Mouse (Mus musculus) hindbrain, postnatal 0 days (tissue): ENCODE data around the gene Wfdc5. TPM values are rescaled to one million over a fixed set of nuclear protein-coding genes. Genes with fewer than 3 reads are reported as not detected.

Experiments
- ATAC-seq: fragments of 200-750 bp; cut with Nextera tagmentation; 2 replicates; pipeline ENCODE4 v1.8.0; 2017; ENCODE audit warnings: mild to moderate bottlenecking, moderate TSS enrichment, moderate library complexity
- DNase-seq: peaks from one replicate; pipeline ENCODE4 v3.0.0-alpha.2; 2015; ENCODE audit warnings: low spot score
- H3K27ac ChIP-seq: fragments of 300-500 bp; sonication (generic); 2 replicates; pipeline ENCODE4 v1.5.1; 2014; ENCODE audit warnings: mild to moderate bottlenecking
- H3K27me3 ChIP-seq: fragments of 300-500 bp; sonication (generic); 2 replicates; pipeline ENCODE4 v1.6.1; 2014; ENCODE audit warnings: low read length, mixed read lengths; ENCODE audit not compliant: insufficient read depth
- H3K36me3 ChIP-seq: fragments of 300-500 bp; sonication (generic); 2 replicates; pipeline ENCODE4 v1.6.1; 2014; ENCODE audit warnings: low read length, mixed read lengths; ENCODE audit not compliant: insufficient read depth
- H3K4me1 ChIP-seq: fragments of 300-500 bp; sonication (generic); 2 replicates; pipeline ENCODE4 v1.6.1; 2014; ENCODE audit warnings: antibody characterized with exemption, low read length, mixed read lengths; ENCODE audit not compliant: insufficient read depth
- H3K4me2 ChIP-seq: fragments of 300-500 bp; sonication (generic); 2 replicates; pipeline ENCODE4 v1.6.1; 2014; ENCODE audit warnings: low read depth, mild to moderate bottlenecking, low read length, moderate library complexity, mixed read lengths
- H3K4me3 ChIP-seq: fragments of 300-500 bp; sonication (generic); 2 replicates; pipeline ENCODE4 v1.5.1; 2014; ENCODE audit warnings: low read length
- H3K9ac ChIP-seq: fragments of 300-500 bp; sonication (generic); replicated peaks from 2 replicates; pipeline ENCODE4 v1.6.1; 2014; ENCODE audit warnings: mild to moderate bottlenecking, low read length, moderate library complexity, mixed read lengths
- H3K9me3 ChIP-seq: fragments of 300-500 bp; sonication (generic); 2 replicates; pipeline ENCODE4 v1.6.1; 2016; ENCODE audit warnings: low read length, mixed read lengths
- CTCF ChIP-seq: IDR thresholded peaks from 2 replicates; pipeline ENCODE4 v1.5.1; 2016; ENCODE audit warnings: antibody characterized with exemption, control low read depth, low read depth
- WGBS: fragments of 180-500 bp; shearing (Covaris S2); extraction: QIAGEN DNeasy Blood & Tissue Kit; methylation state at CpG from one replicate; pipeline ENCODE4 v1.1.7; 2014; 5-methylcytosine and 5-hydroxymethylcytosine counted together
- polyA plus RNA-seq: library from polyadenylated mRNA; unstranded; fragments of >200 nt; fragmentation: Nextera tagmentation; extraction: Ambion mirVana; gene quantifications from 2 replicates; pipeline ENCODE4 v1.2.1, GENCODE M21; 2015
- total RNA-seq: library from RNA; depleted of rRNA; stranded (reverse); fragments of >200 nt; gene quantifications from 2 replicates; pipeline ENCODE4 v1.2.3, GENCODE M21; 2014

Gene Wfdc5
- total and polyA plus RNA-seq, 2 experiments from 2014 or later, result not detected

DNA sequence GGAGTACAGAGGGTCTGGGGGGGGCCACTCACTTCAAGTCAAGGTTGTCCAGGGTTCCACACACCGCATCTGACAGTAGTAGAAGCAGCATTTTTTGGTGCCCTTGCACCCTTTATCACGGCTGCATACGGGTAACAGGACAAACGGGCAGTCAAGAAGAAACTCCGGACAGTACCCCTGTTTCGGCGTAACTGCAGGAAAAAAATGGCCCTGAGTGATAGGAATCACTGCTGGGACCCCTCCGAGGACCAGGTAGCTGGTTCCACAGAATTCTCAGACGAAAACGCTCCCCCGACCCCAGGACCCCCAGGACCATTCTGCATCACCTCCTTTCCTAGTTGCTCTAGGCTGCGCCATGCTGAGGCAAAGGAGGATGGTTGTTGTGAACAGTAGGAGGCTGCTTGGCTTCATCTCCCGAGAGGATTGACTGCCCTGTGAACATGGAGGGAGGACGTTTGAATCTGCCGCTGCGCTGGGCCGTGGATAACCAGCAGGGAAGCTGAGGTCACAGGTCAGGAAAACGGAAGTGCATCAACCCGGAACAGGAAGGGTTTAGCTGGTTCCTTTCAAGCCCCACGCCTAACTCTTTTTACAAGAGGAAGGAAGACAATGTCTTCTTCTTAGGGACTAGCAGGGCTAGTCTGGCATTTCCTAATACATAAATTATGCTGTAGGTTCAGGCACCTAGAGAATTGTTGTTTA, 17.2 kb upstream of the Wfdc5 start, which contains the start of gene Wfdc15a:
Gene Wfdc15a, minus strand, starts transcription at position 505 of the 702 bp plus-strand sequence.
- ATAC-seq (no peak), DNase-seq (no peak)
- H3K36me3 ChIP-seq, result no peaks in the 10 kb centered on the region
- no peak for TF ChIP-seq CTCF
- H3K27ac ChIP-seq, result no peak within 1 kb of the TSS
- H3K9ac ChIP-seq, result no peak within 1 kb of the TSS
- no peaks in the 10 kb centered on the region for H3K27me3 ChIP-seq
- no peaks in the 10 kb centered on the region for H3K9me3 ChIP-seq
- no peak within 1 kb of the TSS for H3K4me3 ChIP-seq
- 80% methylated on average over 20 of the region's 20 CpGs for WGBS
- H3K4me1 ChIP-seq, result no peaks in the 10 kb centered on the region
- H3K4me2 ChIP-seq, result no peak within 1 kb of the TSS

- TF ChIP-seq CTCF, result no peak
- Histone ChIP-seq H3K9me3 (no peaks in the 10 kb centered on the region), H3K27me3 (no peaks in the 10 kb centered on the region), H3K4me1 (no peaks in the 10 kb centered on the region), H3K9ac (no peak overlapping the region), H3K4me3 (no peak overlapping the region), H3K4me2 (no peak overlapping the region), H3K27ac (no peak overlapping the region), H3K36me3 (no peaks in the 10 kb centered on the region)
- ATAC-seq (no peak), DNase-seq (no peak)
- WGBS, result 85% methylated on average over 5 of the region's 5 CpGs
Observed at GRCm38 (mm10) chr2:164196700-164196990, 14.1 kb upstream of the Wfdc5 start.

- ATAC-seq (no peak), DNase-seq (no peak)
- Histone ChIP-seq H3K27me3 (no peaks in the 10 kb centered on the region), H3K4me2 (no peak overlapping the region), H3K27ac (no peak overlapping the region), H3K4me1 (no peaks in the 10 kb centered on the region), H3K9me3 (no peaks in the 10 kb centered on the region), H3K36me3 (no peaks in the 10 kb centered on the region), H3K9ac (no peak overlapping the region), H3K4me3 (no peak overlapping the region)
- no peak for TF ChIP-seq CTCF
- 88% methylated on average over 5 of the region's 5 CpGs for WGBS
Observed at GRCm38 (mm10) chr2:164195971-164196699, 13.6 kb upstream of the Wfdc5 start.

- H3K27me3 ChIP-seq, result no peaks in the 10 kb centered on the region
- H3K4me3 ChIP-seq, result no peak overlapping the region
- no peaks in the 10 kb centered on the region for H3K9me3 ChIP-seq
- H3K9ac ChIP-seq, result no peak overlapping the region
- H3K4me2 ChIP-seq, result no peak overlapping the region
- H3K4me1 ChIP-seq, result no peaks in the 10 kb centered on the region
- H3K36me3 ChIP-seq, result no peaks in the 10 kb centered on the region
- ATAC-seq, result no peak
- 78% methylated on average over 5 of the region's 5 CpGs for WGBS
- no peak for TF ChIP-seq CTCF
- no peak overlapping the region for H3K27ac ChIP-seq
- DNase-seq, result no peak
Observed at GRCm38 (mm10) chr2:164194959-164195630, 12.6 kb upstream of the Wfdc5 start.

GRCm38 (mm10) chr2:164192279-164192678, 9.7 kb upstream of the Wfdc5 start:
- H3K4me2 ChIP-seq, result no peak overlapping the region
- no peaks in the 10 kb centered on the region for H3K27me3 ChIP-seq
- H3K36me3 ChIP-seq, result no peaks in the 10 kb centered on the region
- no peak for TF ChIP-seq CTCF
- H3K27ac ChIP-seq, result no peak overlapping the region
- ATAC-seq (no peak), DNase-seq (no peak)
- no peak overlapping the region for H3K9ac ChIP-seq
- H3K9me3 ChIP-seq, result no peaks in the 10 kb centered on the region
- H3K4me3 ChIP-seq, result no peak overlapping the region
- H3K4me1 ChIP-seq, result no peaks in the 10 kb centered on the region

- no peak within 1 kb of the TSS for H3K4me2 ChIP-seq
- H3K4me1 ChIP-seq, result no peaks in the 10 kb centered on the region
- H3K36me3 ChIP-seq, result no peaks in the 10 kb centered on the region
- DNase-seq (no peak), ATAC-seq (no peak)
- no peaks in the 10 kb centered on the region for H3K27me3 ChIP-seq
- no peak within 1 kb of the TSS for H3K27ac ChIP-seq
- no peak within 1 kb of the TSS for H3K9ac ChIP-seq
- no peak within 1 kb of the TSS for H3K4me3 ChIP-seq
- H3K9me3 ChIP-seq, result no peaks in the 10 kb centered on the region
- 80% methylated on average over 6 of the region's 6 CpGs for WGBS
- TF ChIP-seq CTCF, result no peak
Observed at GRCm38 (mm10) chr2:164190576-164190975, 8.0 kb upstream of the Wfdc5 start, which contains the start of gene Wfdc12. Gene Wfdc12, minus strand, starts transcription at chr2:164190608.
